Mouse (Mus musculus) CD4-positive, CD25-positive, alpha-beta regulatory T cell (primary cell): ENCODE data around the gene Olfr960. TPM values are rescaled to one million over a fixed set of nuclear protein-coding genes. Genes with fewer than 3 reads are reported as not detected.

Experiments used
- polyA plus RNA-seq: library from polyadenylated mRNA; unstranded; fragments of 100-300 nt; shearing (Covaris generic); gene quantifications from one replicate; pipeline ENCODE4 v1.2.1, GENCODE M21; 2017

The Olfr960 gene
- polyA plus RNA-seq: not detected

GRCm38 (mm10) chr9:39621073-39621472 is at the start of gene Olfr960:
Gene Olfr960 (plus strand): TSS chr9:39621373.

GRCm38 (mm10) chr9:39575469-39575868 is 45.7 kb upstream of the Olfr960 start, which contains the start of gene Olfr959:
Gene Olfr959 (minus strand): TSS chr9:39575569.

GRCm38 (mm10) chr9:39603999-39604453 is 17.1 kb upstream of the Olfr960 start, which contains the start of gene AW551984:
Gene AW551984 (minus strand): TSS chr9:39604403.

GRCm38 (mm10) chr9:39610355-39610754 is 10.8 kb upstream of the Olfr960 start, which contains the start of gene Olfr148:
Gene Olfr148 (plus strand): TSS chr9:39610655.

GRCm38 (mm10) chr9:39644785-39645184 is 23.6 kb downstream of the Olfr960 start, which contains the start of gene Olfr961:
Gene Olfr961 (plus strand): TSS chr9:39645085.

GRCm38 (mm10) chr9:39666905-39667304 is 45.7 kb downstream of the Olfr960 start, which contains the start of gene Olfr963:
Gene Olfr963 (plus strand): TSS chr9:39667205.

Other genes with a start within 250 kb of the Olfr960 start
- gene Olfr951, start 234.0 kb upstream of the Olfr960 start, polyA plus RNA-seq: not detected
- not detected for gene Olfr952, start 194.2 kb upstream of the Olfr960 start, polyA plus RNA-seq
- gene Olfr954, start 164.7 kb upstream of the Olfr960 start, polyA plus RNA-seq: not detected
- not detected for gene Olfr955, start 149.4 kb upstream of the Olfr960 start, polyA plus RNA-seq
- gene Olfr44, start 127.4 kb upstream of the Olfr960 start, polyA plus RNA-seq: not detected
- not detected for gene Olfr957, start 105.6 kb upstream of the Olfr960 start, polyA plus RNA-seq
- gene Olfr958, start 67.3 kb upstream of the Olfr960 start, polyA plus RNA-seq: not detected
- not detected for gene Olfr959, start 45.8 kb upstream of the Olfr960 start, polyA plus RNA-seq
- 0.11 TPM for gene AW551984, start 17.0 kb upstream of the Olfr960 start, polyA plus RNA-seq
- gene Olfr148, start 10.7 kb upstream of the Olfr960 start, polyA plus RNA-seq: 0.08 TPM
- not detected for gene Olfr961, start 23.7 kb downstream of the Olfr960 start, polyA plus RNA-seq
- gene Olfr963, start 45.8 kb downstream of the Olfr960 start, polyA plus RNA-seq: not detected
- gene Olfr149, start 85.7 kb downstream of the Olfr960 start, polyA plus RNA-seq: not detected
- gene Olfr965, start 90.0 kb downstream of the Olfr960 start, polyA plus RNA-seq: not detected
- gene Olfr150, start 109.6 kb downstream of the Olfr960 start, polyA plus RNA-seq: not detected
- not detected for gene Olfr967, start 124.9 kb downstream of the Olfr960 start, polyA plus RNA-seq
- gene Olfr968, start 161.9 kb downstream of the Olfr960 start, polyA plus RNA-seq: 0.06 TPM
- gene Olfr969, start 169.6 kb downstream of the Olfr960 start, polyA plus RNA-seq: not detected
- not detected for gene Olfr970, start 187.5 kb downstream of the Olfr960 start, polyA plus RNA-seq
- not detected for gene Olfr971, start 215.5 kb downstream of the Olfr960 start, polyA plus RNA-seq
- not detected for gene Olfr972, start 245.0 kb downstream of the Olfr960 start, polyA plus RNA-seq